Mouse (Mus musculus): ENCODE data around the gene Tnfaip2. TPM values are rescaled to one million over a fixed set of nuclear protein-coding genes. Genes with fewer than 3 reads are reported as not detected.

Gene Tnfaip2
- total RNA-seq, 2 experiments from 2014 or later, result 19.1 to 23.3 TPM

GRCm38 (mm10) chr12:111478924-111479323 is 36.7 kb downstream of the Tnfaip2 start:
- DNase-seq, result no peak

GRCm38 (mm10) chr12:111479917-111480316 is 37.6 kb downstream of the Tnfaip2 start:
- DNase-seq, result peak; percentile 58

GRCm38 (mm10) chr12:111485046-111485651 is 42.9 kb downstream of the Tnfaip2 start:
- DNase-seq, result no peak

GRCm38 (mm10) chr12:111485652-111486306 is 43.5 kb downstream of the Tnfaip2 start, which contains the start of gene Gm266:
Gene Gm266 (minus strand): TSS chr12:111485823.
- DNase-seq, result peak; percentile 42

GRCm38 (mm10) chr12:111486455-111486854 is 44.2 kb downstream of the Tnfaip2 start:
- DNase-seq, result no peak

- DNase-seq, result no peak
Observed at GRCm38 (mm10) chr12:111489261-111489865, 47.1 kb downstream of the Tnfaip2 start.

GRCm38 (mm10) chr12:111494931-111495330 is 52.7 kb downstream of the Tnfaip2 start:
- no peak for DNase-seq

- DNase-seq, result no peak
Observed at GRCm38 (mm10) chr12:111497076-111497475, 54.8 kb downstream of the Tnfaip2 start.

GRCm38 (mm10) chr12:111499617-111500016 is 57.3 kb downstream of the Tnfaip2 start:
- no peak for DNase-seq

- no peak for DNase-seq
Observed at GRCm38 (mm10) chr12:111500725-111501124, 58.5 kb downstream of the Tnfaip2 start.

GRCm38 (mm10) chr12:111503063-111503567 is 60.8 kb downstream of the Tnfaip2 start:
- no peak for DNase-seq

- DNase-seq, result no peak
Observed at GRCm38 (mm10) chr12:111503571-111503970, 61.3 kb downstream of the Tnfaip2 start.

Other genes with a start within 250 kb of the Tnfaip2 start
- under 1 TPM in 1 of 2 experiments, not detected in 1; 0.43 TPM for gene Amn, start 171.4 kb upstream of the Tnfaip2 start, total RNA-seq (2021)
- 100 to 1,000 TPM; 112 to 116 TPM for gene Cdc42bpb, start 64.8 kb upstream of the Tnfaip2 start, total RNA-seq (2021)
- not detected for gene Lbhd2, start 35.7 kb upstream of the Tnfaip2 start, total RNA-seq (2021)
- 1 to 10 TPM; 7.3 to 8.7 TPM for gene Exoc3l4, start 25.5 kb upstream of the Tnfaip2 start, total RNA-seq (2021)
- 1 to 10 TPM in 1 of 2 experiments, under 1 TPM in 1; 0.88 to 1.6 TPM for gene Gm266, start 43.4 kb downstream of the Tnfaip2 start, total RNA-seq (2021)
- gene Eif5, start 95.5 kb downstream of the Tnfaip2 start, total RNA-seq (2021), result 100 to 1,000 TPM; 240 to 258 TPM
- 10 to 100 TPM; 77.5 to 79.9 TPM for gene Mark3, start 132.1 kb downstream of the Tnfaip2 start, total RNA-seq (2021)
- gene Ckb, start 229.9 kb downstream of the Tnfaip2 start, total RNA-seq (2021), result 100 to 1,000 TPM; 165 to 181 TPM
- gene Trmt61a, start 235.6 kb downstream of the Tnfaip2 start, total RNA-seq (2021), result 1 to 10 TPM; 9.4 to 9.8 TPM

All from heart, postnatal 4 days (tissue).